Mouse (Mus musculus) bone marrow, adult 2 months (tissue): ENCODE data around the gene Armc12. TPM values are rescaled to one million over a fixed set of nuclear protein-coding genes. Genes with fewer than 3 reads are reported as not detected.
"Not testable (repeated sequence)": the region's sequence is repeated elsewhere in the genome, so short reads cannot be mapped to it uniquely, and the experiment has no call there.

Source experiments
- H3K27ac ChIP-seq: fragments of 200-500 bp; 2 replicates; pipeline ENCODE4 v1.5.1; 2012; ENCODE audit warnings: low read depth, mild to moderate bottlenecking, control low read depth, inconsistent platforms, low read length; ENCODE audit not compliant: control insufficient read depth, poor library complexity, insufficient read depth
- H3K4me1 ChIP-seq: fragments of 200-500 bp; 2 replicates; pipeline ENCODE4 v1.6.1; 2011; ENCODE audit warnings: low read length; ENCODE audit not compliant: control insufficient read depth, insufficient read depth
- H3K4me3 ChIP-seq: fragments of 200-500 bp; replicated peaks from 2 replicates; pipeline ENCODE3; 2011; ENCODE audit warnings: mild to moderate bottlenecking, low read depth, low read length, control low read depth; ENCODE audit not compliant: control insufficient read depth
- CTCF ChIP-seq: fragments of 200-500 bp; IDR thresholded peaks from 2 replicates; pipeline ENCODE4 v1.5.1; 2011; ENCODE audit warnings: low read length, control low read depth; ENCODE audit not compliant: control insufficient read depth, insufficient read depth
- POLR2A ChIP-seq: fragments of 200-500 bp; IDR thresholded peaks from 2 replicates; pipeline ENCODE4 v1.6.1; 2011; ENCODE audit warnings: low read depth, mild to moderate bottlenecking, control low read depth, low read length, borderline replicate concordance; ENCODE audit not compliant: control insufficient read depth
- WGBS: fragments of 180-500 bp; shearing (Covaris S2); methylation state at CpG from one replicate; pipeline ENCODE4 v1.1.7; 2018; 5-methylcytosine and 5-hydroxymethylcytosine counted together
- polyA plus RNA-seq: library from polyadenylated mRNA; stranded (reverse); fragments of >200 nt; gene quantifications from 2 replicates; pipeline ENCODE4 v1.2.4, GENCODE M21; 2011; ENCODE audit warnings: low replicate concordance; ENCODE audit not compliant: missing spikeins, insufficient read depth, insufficient read length

The Armc12 gene
- polyA plus RNA-seq, 1 experiment = not detected

GRCm38 (mm10) chr17:28532557-28532956 is 2.0 kb downstream of the Armc12 start:
- peak overlapping the region; percentile 61; the same call in 1 of the 2 replicates for H3K27ac ChIP-seq
- TF ChIP-seq CTCF (no peak), POLR2A (no peak)
- H3K4me1 ChIP-seq = peaks cover 3% of the 10 kb centered on the region
- 46% methylated on average over 7 of the region's 7 CpGs for WGBS
- H3K4me3 ChIP-seq = no peak overlapping the region

- H3K27ac ChIP-seq = no peak overlapping the region
- H3K4me3 ChIP-seq = no peak overlapping the region
- no peaks in the 10 kb centered on the region; the same call in 1 of the 2 replicates for H3K4me1 ChIP-seq
- 88% methylated on average over 13 of the region's 13 CpGs for WGBS
- no peak for TF ChIP-seq CTCF
- no peak for TF ChIP-seq POLR2A
These were observed 2.7 kb downstream of the Armc12 start for GRCm38 (mm10) chr17:28533327-28533726.

- H3K4me1 ChIP-seq = no peaks in the 10 kb centered on the region
- H3K4me3 ChIP-seq = no peak overlapping the region
- 60% methylated on average over 12 of the region's 12 CpGs for WGBS
- H3K27ac ChIP-seq = no peak overlapping the region
- TF ChIP-seq POLR2A (no peak), CTCF (no peak)
These were observed 7.3 kb downstream of the Armc12 start for GRCm38 (mm10) chr17:28537881-28538280.

GRCm38 (mm10) chr17:28546925-28547324 is 16.3 kb downstream of the Armc12 start:
- no peak overlapping the region for H3K27ac ChIP-seq
- H3K4me1 ChIP-seq = no peaks in the 10 kb centered on the region
- 75% methylated on average over 1 of the region's 1 CpGs for WGBS
- TF ChIP-seq POLR2A = no peak
- TF ChIP-seq CTCF = no peak
- H3K4me3 ChIP-seq = no peak overlapping the region

- H3K4me1 ChIP-seq = no peaks in the 10 kb centered on the region
- 69% methylated on average over 11 of the region's 11 CpGs for WGBS
- no peak for TF ChIP-seq POLR2A
- TF ChIP-seq CTCF = no peak
- no peak overlapping the region for H3K4me3 ChIP-seq
- H3K27ac ChIP-seq = no peak overlapping the region
These were observed 17.9 kb downstream of the Armc12 start for GRCm38 (mm10) chr17:28548550-28548949.

GRCm38 (mm10) chr17:28549111-28549510 is 18.5 kb downstream of the Armc12 start, which contains the start of gene Clpsl2:
TSS of gene Clpsl2 (plus strand) at chr17:28549411.
- H3K4me3 ChIP-seq = no peak within 1 kb of the TSS
- WGBS = 79% methylated on average over 14 of the region's 14 CpGs
- TF ChIP-seq POLR2A (no peak), CTCF (no peak)
- no peak within 1 kb of the TSS for H3K27ac ChIP-seq
- H3K4me1 ChIP-seq = no peaks in the 10 kb centered on the region

- no peak overlapping the region for H3K27ac ChIP-seq
- H3K4me1 ChIP-seq = no peaks in the 10 kb centered on the region
- H3K4me3 ChIP-seq = no peak overlapping the region
- 13% methylated on average over 14 of the region's 14 CpGs for WGBS
- no peak for TF ChIP-seq POLR2A
- peak; percentile 82 for TF ChIP-seq CTCF
These were observed 22.6 kb downstream of the Armc12 start for GRCm38 (mm10) chr17:28553040-28553793.

GRCm38 (mm10) chr17:28554021-28554420 is 23.4 kb downstream of the Armc12 start:
- not testable (repeated sequence) for H3K4me3 ChIP-seq, H3K27ac ChIP-seq, H3K4me1 ChIP-seq
- WGBS = 89% methylated on average over 4 of the region's 4 CpGs
